Mouse (Mus musculus) midbrain, postnatal 0 days (tissue): ENCODE results near the gene Zfp358. TPM values are rescaled to one million over a fixed set of nuclear protein-coding genes. Genes with fewer than 3 reads are reported as not detected.

Source experiments
- ATAC-seq: fragments of 200-750 bp; cut with Nextera tagmentation; 2 replicates; pipeline ENCODE4 v1.8.0; 2017; ENCODE audit warnings: moderate number of reproducible peaks, mild to moderate bottlenecking, moderate TSS enrichment, moderate library complexity; ENCODE audit not compliant: low FRiP score
- DNase-seq: peaks from one replicate; pipeline ENCODE4 v3.0.0-alpha.2; 2015; ENCODE audit warnings: low spot score
- H3K27ac ChIP-seq: fragments of 300-500 bp; sonication (generic); 2 replicates; pipeline ENCODE4 v1.5.1; 2014; ENCODE audit warnings: low read depth, mild to moderate bottlenecking, low read length, mixed read lengths
- H3K27me3 ChIP-seq: fragments of 300-500 bp; sonication (generic); 2 replicates; pipeline ENCODE4 v1.6.1; 2014; ENCODE audit warnings: low read length, control low read depth, mixed read lengths; ENCODE audit not compliant: insufficient read depth
- H3K36me3 ChIP-seq: fragments of 300-500 bp; sonication (generic); 2 replicates; pipeline ENCODE4 v1.6.1; 2014; ENCODE audit warnings: low read length, control low read depth, mixed read lengths; ENCODE audit not compliant: insufficient read depth
- H3K4me1 ChIP-seq: fragments of 300-500 bp; sonication (generic); 2 replicates; pipeline ENCODE4 v1.6.1; 2014; ENCODE audit warnings: mild to moderate bottlenecking, control low read depth, antibody characterized with exemption, low read length, mixed read lengths; ENCODE audit not compliant: insufficient read depth
- H3K4me2 ChIP-seq: fragments of 300-500 bp; sonication (generic); 2 replicates; pipeline ENCODE4 v1.6.1; 2014; ENCODE audit warnings: low read depth, mild to moderate bottlenecking, low read length, mixed read lengths; ENCODE audit not compliant: poor library complexity, severe bottlenecking
- H3K4me3 ChIP-seq: fragments of 300-500 bp; sonication (generic); 2 replicates; pipeline ENCODE4 v1.5.1; 2014; ENCODE audit warnings: low read depth, mild to moderate bottlenecking, low read length, moderate library complexity
- H3K9ac ChIP-seq: fragments of 300-500 bp; sonication (generic); replicated peaks from 2 replicates; pipeline ENCODE4 v1.6.1; 2014; ENCODE audit warnings: mild to moderate bottlenecking, low read length, moderate library complexity, mixed read lengths; ENCODE audit not compliant: poor library complexity, severe bottlenecking
- H3K9me3 ChIP-seq: fragments of 300-500 bp; sonication (generic); 2 replicates; pipeline ENCODE4 v1.6.1; 2016; ENCODE audit warnings: low read length, control low read depth
- CTCF ChIP-seq: IDR thresholded peaks from 2 replicates; pipeline ENCODE4 v1.5.1; 2016; ENCODE audit warnings: antibody characterized with exemption, mild to moderate bottlenecking
- WGBS: fragments of 180-500 bp; shearing (Covaris S2); extraction: QIAGEN DNeasy Blood & Tissue Kit; methylation state at CpG from one replicate; pipeline ENCODE4 v1.1.7; 2014; 5-methylcytosine and 5-hydroxymethylcytosine counted together
- polyA plus RNA-seq: library from polyadenylated mRNA; unstranded; fragments of >200 nt; fragmentation: Nextera tagmentation; extraction: Ambion mirVana; gene quantifications from 2 replicates; pipeline ENCODE4 v1.2.1, GENCODE M21; 2015
- total RNA-seq: library from RNA; depleted of rRNA; stranded (reverse); fragments of >200 nt; gene quantifications from 2 replicates; pipeline ENCODE4 v1.2.3, GENCODE M21; 2014

The Zfp358 gene
- total and polyA plus RNA-seq, 2 experiments from 2014 or later = 57.1 to 106 TPM

DNA sequence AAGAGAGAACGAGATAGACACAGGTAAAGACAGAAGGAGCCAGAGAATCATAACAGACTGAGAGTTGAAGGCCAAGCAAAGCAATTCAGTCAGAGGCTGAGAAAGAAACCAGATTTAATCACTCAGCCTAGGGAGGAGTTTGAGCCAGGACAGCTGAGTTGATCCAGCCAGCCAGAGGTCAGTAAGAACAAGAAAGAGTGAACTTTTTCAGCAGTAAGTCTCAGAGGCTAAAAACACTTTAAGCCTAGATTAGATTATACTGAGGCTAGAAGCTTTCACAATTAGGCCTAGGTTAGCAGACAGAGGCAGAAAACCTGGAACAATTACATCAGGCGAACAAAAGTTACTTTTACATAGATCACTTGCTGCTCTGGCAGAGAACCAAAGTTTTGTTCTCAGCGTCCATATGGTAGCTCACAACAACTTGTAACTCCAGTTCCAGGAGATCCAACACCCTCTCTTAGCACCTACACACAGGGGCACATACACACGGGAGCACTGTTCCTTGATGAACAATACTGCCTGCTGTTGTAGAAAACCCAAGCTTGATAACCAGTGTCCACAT, 12.6 kb upstream of the Zfp358 start:
- Histone ChIP-seq H3K4me1 (peaks cover 5% of the 10 kb centered on the region; the same call in 1 of the 2 replicates), H3K27me3 (no peaks in the 10 kb centered on the region), H3K9me3 (no peaks in the 10 kb centered on the region), H3K4me2 (no peak overlapping the region), H3K9ac (no peak overlapping the region), H3K36me3 (no peaks in the 10 kb centered on the region), H3K4me3 (no peak overlapping the region), H3K27ac (no peak overlapping the region)
- no peak for DNase-seq
- ATAC-seq = no peak
- TF ChIP-seq CTCF = no peak
- WGBS = 76% methylated on average over 4 of the region's 4 CpGs

DNA sequence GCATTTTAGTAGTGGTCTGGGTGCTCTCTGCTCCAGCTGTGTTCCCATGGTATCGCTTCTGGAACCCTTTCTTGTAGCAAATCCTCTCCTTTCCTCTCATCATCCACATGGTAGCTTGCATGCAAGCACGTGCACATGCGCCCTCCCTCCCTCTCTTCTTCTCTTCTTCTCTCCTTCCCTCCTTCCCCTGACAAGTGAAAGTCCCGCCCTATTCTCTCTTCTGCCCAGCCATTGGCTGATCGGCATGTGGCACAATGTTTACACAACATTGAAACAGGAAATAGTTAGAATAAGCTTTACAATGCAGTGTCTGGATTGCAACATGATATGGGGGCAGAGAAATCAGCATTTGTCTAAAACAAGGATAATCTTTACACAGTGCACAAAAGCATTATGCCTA, 11.3 kb upstream of the Zfp358 start:
- TF ChIP-seq CTCF = no peak
- Histone ChIP-seq H3K4me3 (no peak overlapping the region), H3K4me2 (no peak overlapping the region), H3K27me3 (no peaks in the 10 kb centered on the region), H3K27ac (no peak overlapping the region), H3K9me3 (no peaks in the 10 kb centered on the region), H3K4me1 (no peaks in the 10 kb centered on the region), H3K36me3 (no peaks in the 10 kb centered on the region), H3K9ac (no peak overlapping the region)
- ATAC-seq (no peak), DNase-seq (no peak)
- 63% methylated on average over 5 of the region's 5 CpGs for WGBS

DNA sequence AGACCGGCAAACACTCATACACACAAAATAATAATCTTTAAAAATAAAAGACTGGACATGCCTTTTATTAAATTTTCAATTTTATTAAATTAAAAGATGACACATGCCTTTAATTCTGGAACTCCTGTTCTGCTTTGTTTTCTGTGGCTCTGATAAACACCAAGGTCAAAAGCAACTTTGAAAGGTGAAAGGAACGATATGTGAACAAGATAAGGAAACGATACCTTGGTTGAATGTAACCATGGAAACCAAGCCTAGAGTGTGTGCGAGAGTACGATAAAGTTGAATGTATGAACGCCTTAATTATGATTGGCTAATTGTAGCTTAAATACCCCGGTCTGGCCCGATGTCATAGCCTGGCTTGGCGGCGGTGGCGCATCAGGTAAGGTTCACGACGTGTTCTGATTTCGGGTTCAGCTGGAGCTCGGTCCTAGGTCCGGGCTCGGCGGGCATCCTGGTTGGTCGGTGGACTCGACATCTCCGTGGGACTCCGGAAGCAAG, 10.6 kb upstream of the Zfp358 start:
- Histone ChIP-seq H3K9ac (no peak overlapping the region), H3K9me3 (no peaks in the 10 kb centered on the region), H3K27ac (no peak overlapping the region), H3K27me3 (no peaks in the 10 kb centered on the region), H3K36me3 (no peaks in the 10 kb centered on the region), H3K4me1 (no peaks in the 10 kb centered on the region), H3K4me3 (no peak overlapping the region), H3K4me2 (no peak overlapping the region)
- ATAC-seq = no peak
- no peak for TF ChIP-seq CTCF
- no peak for DNase-seq
- WGBS = 88% methylated on average over 22 of the region's 22 CpGs

DNA sequence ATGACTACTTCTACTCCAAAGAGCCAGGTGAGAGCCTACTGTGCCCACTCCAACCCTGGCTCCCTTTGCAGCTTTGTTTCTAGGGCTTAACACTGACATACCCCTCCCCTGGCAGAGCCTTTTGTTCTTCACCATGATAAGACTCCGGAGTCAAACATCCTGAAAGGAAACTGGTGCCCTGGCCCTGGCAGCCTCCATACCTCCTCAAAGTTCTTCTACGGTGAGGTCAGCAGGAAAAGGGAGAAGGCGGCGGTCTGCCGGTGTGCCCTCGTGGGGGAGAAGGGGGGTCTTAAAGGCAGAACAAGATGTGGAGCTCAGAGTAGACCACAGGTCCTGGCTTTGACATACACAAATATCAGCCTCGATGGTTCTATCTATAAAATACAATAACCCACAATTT, 9.4 kb upstream of the Zfp358 start:
- Histone ChIP-seq H3K4me2 (no peak overlapping the region), H3K9ac (no peak overlapping the region), H3K27me3 (no peaks in the 10 kb centered on the region), H3K9me3 (no peaks in the 10 kb centered on the region), H3K27ac (no peak overlapping the region), H3K36me3 (no peaks in the 10 kb centered on the region), H3K4me3 (no peak overlapping the region), H3K4me1 (no peaks in the 10 kb centered on the region)
- DNase-seq = no peak
- WGBS = 88% methylated on average over 7 of the region's 7 CpGs
- no peak for TF ChIP-seq CTCF
- no peak for ATAC-seq

DNA sequence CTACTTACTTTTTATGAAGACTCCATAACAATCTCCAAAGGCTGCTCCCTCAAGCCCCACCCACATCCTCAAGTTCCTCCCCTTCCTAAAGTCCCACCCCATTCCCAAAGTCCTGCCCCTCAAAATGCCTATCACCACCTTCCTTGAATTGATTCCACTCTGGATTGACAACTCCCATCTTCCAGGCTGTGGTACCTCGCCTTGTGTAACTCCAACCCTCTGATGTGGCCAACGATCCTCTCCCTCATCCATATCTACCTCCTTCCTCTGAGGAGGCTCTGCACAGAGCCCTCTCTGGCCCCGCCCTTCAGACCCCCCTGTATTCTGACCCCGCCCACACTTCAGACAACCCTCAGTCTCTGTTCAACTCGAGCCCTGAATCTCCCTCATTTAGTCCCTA, 7.7 kb upstream of the Zfp358 start:
- Histone ChIP-seq H3K27me3 (no peaks in the 10 kb centered on the region), H3K9me3 (no peaks in the 10 kb centered on the region), H3K4me1 (no peaks in the 10 kb centered on the region), H3K4me3 (no peak overlapping the region), H3K4me2 (no peak overlapping the region), H3K36me3 (no peaks in the 10 kb centered on the region), H3K27ac (no peak overlapping the region), H3K9ac (no peak overlapping the region)
- WGBS = 34% methylated on average over 5 of the region's 5 CpGs
- no peak for DNase-seq
- TF ChIP-seq CTCF = no peak
- no peak for ATAC-seq

DNA sequence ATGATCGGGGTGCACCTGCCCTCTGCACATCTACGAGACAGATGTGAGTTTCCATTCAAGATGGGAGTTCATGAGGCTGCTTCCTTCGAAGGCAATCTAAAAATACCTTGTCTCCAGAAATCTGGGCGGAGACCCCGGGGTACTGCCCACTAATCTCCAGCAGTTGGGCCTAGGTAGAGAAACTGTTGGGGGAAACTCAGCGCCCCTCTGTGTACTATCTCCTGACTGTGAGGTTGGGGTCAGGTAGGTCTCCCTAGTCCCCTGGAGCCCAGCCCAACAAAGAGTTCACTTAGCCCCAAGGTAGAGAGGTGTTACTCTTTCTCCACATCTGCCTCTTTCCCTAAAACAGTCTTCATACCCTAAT, 889 bp downstream of the Zfp358 start:
- 25% methylated on average over 6 of the region's 6 CpGs for WGBS
- DNase-seq = peak; percentile 2
- H3K27ac ChIP-seq = peak overlapping the region; percentile 96
- TF ChIP-seq CTCF = no peak
- peak; percentile 15; the same call in 1 of the 2 replicates for ATAC-seq
- 0 out of 2 replicates have a peak, but pooled peaks cover 6% of the 10 kb centered on the region for H3K4me1 ChIP-seq
- peak overlapping the region; percentile 70 for H3K4me2 ChIP-seq
- H3K27me3 ChIP-seq = no peaks in the 10 kb centered on the region
- H3K36me3 ChIP-seq = peaks cover 20% of the 10 kb centered on the region
- H3K9me3 ChIP-seq = no peaks in the 10 kb centered on the region
- H3K4me3 ChIP-seq = peak overlapping the region; percentile 86
- peak overlapping the region; percentile 99 for H3K9ac ChIP-seq
